Mouse (Mus musculus) megakaryocyte, embryonic 14.5 days (primary cell): Measurements from ENCODE around the gene R3hdm4. TPM values are rescaled to one million over a fixed set of nuclear protein-coding genes. Genes with fewer than 3 reads are reported as not detected.

Experiments
- H3K27me3 ChIP-seq: replicated peaks from 2 replicates; pipeline ENCODE3; 2012; ENCODE audit warnings: inconsistent platforms
- H3K36me3 ChIP-seq: replicated peaks from 2 replicates; pipeline ENCODE3; 2012; ENCODE audit warnings: low read length, inconsistent platforms, mixed read lengths
- H3K4me1 ChIP-seq: 2 replicates; pipeline ENCODE4 v1.6.1; 2012; ENCODE audit warnings: inconsistent platforms
- H3K4me3 ChIP-seq: replicated peaks from 2 replicates; pipeline ENCODE3; 2012; ENCODE audit warnings: moderate library complexity, mild to moderate bottlenecking, inconsistent platforms
- H3K9me3 ChIP-seq: 2 replicates; pipeline ENCODE4 v1.6.1; 2012; ENCODE audit warnings: inconsistent platforms
- FLI1 ChIP-seq: IDR thresholded peaks from 2 replicates; pipeline ENCODE4 v1.6.1; 2012; ENCODE audit warnings: low read length, inconsistent platforms, mixed read lengths
- GATA1 ChIP-seq: IDR thresholded peaks from 3 replicates; pipeline ENCODE4 v1.6.1; 2012; ENCODE audit warnings: mixed read lengths, low read length, inconsistent platforms, borderline replicate concordance
- polyA plus RNA-seq: library from polyadenylated mRNA; stranded (reverse); fragments of >175 nt; gene quantifications from 2 replicates; pipeline ENCODE4 v1.2.3, GENCODE M21; 2012; ENCODE audit warnings: low replicate concordance; ENCODE audit not compliant: insufficient read depth

The R3hdm4 gene
- polyA plus RNA-seq, 1 experiment, result 597 TPM

- H3K4me1 ChIP-seq, result peaks cover 99% of the 10 kb centered on the region
- no peaks in the 10 kb centered on the region for H3K9me3 ChIP-seq
- H3K4me3 ChIP-seq, result no peak overlapping the region
- TF ChIP-seq FLI1, result no peak
- no peak for TF ChIP-seq GATA1
- H3K27me3 ChIP-seq, result no peaks in the 10 kb centered on the region
- peaks cover 98% of the 10 kb centered on the region for H3K36me3 ChIP-seq
These were observed 22.0 kb upstream of the R3hdm4 start for GRCm38 (mm10) chr10:79942988-79943387.

- H3K27me3 ChIP-seq, result no peaks in the 10 kb centered on the region
- H3K9me3 ChIP-seq, result no peaks in the 10 kb centered on the region
- H3K36me3 ChIP-seq, result peaks cover 99% of the 10 kb centered on the region
- peaks cover 99% of the 10 kb centered on the region for H3K4me1 ChIP-seq
- no peak for TF ChIP-seq GATA1
- no peak for TF ChIP-seq FLI1
- peak overlapping the region; percentile 59 for H3K4me3 ChIP-seq
These were observed 19.7 kb upstream of the R3hdm4 start for GRCm38 (mm10) chr10:79940749-79941148.

- Histone ChIP-seq H3K9me3 (no peaks in the 10 kb centered on the region), H3K4me1 (peaks cover 100% of the 10 kb centered on the region), H3K4me3 (peak overlapping the region; percentile 89), H3K27me3 (no peaks in the 10 kb centered on the region), H3K36me3 (peaks cover 99% of the 10 kb centered on the region)
- TF ChIP-seq FLI1 (no peak), GATA1 (no peak)
These were observed 16.9 kb upstream of the R3hdm4 start for GRCm38 (mm10) chr10:79937775-79938526.

DNA sequence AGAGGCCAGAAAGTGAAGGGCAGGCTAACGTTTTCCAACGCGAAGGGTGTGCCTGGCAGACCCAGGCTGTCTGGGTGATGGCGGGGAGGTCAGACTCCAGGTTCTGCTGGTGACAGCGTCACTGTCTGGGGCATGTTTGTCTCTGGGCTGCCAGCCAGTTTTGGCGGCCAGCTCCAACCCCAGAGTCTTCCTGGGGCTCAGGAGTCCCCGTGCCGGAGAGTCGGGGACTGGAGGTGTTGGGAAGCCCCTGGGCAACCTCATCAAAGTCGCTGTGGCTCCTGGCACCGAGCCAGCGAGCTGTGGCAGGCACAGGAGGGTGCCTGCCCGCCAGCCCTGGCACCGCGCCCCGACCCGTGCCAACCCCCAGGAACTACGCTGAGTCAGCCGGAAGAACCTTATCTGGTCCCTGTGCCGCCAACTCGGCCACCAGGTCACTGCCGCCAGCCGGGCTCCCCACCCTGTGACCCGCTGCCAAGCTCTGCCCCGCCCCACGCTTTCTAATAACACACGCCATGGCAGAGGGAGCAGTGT, 16.0 kb upstream of the R3hdm4 start:
- Histone ChIP-seq H3K36me3 (peaks cover 99% of the 10 kb centered on the region), H3K4me3 (peak overlapping the region; percentile 89), H3K9me3 (no peaks in the 10 kb centered on the region), H3K27me3 (no peaks in the 10 kb centered on the region), H3K4me1 (peaks cover 100% of the 10 kb centered on the region)
- no peak for TF ChIP-seq FLI1
- no peak for TF ChIP-seq GATA1

DNA sequence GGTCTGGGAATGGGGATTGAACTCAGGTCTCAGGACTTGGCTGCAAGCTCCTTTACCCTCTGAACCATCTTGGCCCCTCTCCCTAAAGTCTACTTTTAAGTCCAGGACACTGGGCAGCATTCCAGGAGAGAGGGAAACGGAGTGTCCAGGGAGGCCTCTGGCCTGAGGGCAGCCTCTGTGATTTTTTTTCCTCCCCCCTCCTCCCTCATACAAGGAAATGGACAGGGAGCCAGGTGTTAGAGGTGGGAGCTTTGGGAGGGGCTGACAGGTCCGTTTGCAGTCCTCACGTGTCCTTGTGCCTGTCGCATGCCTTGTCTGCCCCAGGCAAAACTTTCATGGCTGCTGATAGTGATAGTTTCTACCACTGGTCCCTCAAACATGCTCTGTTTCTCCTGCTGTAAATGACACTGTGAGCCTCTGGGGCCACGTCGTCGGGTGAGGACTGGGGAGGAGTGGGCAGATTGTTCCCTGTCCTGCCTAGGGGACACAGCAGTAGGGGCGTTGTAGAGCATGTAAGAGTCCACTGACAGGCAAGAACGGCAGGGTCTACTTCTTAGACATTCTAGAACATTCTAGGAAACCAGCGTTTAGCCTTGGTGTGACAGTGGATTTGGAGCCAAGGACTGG, 15.4 kb upstream of the R3hdm4 start:
- TF ChIP-seq FLI1, result no peak
- no peak for TF ChIP-seq GATA1
- H3K27me3 ChIP-seq, result no peaks in the 10 kb centered on the region
- peaks cover 100% of the 10 kb centered on the region for H3K4me1 ChIP-seq
- H3K9me3 ChIP-seq, result no peaks in the 10 kb centered on the region
- H3K4me3 ChIP-seq, result peak overlapping the region; percentile 81
- peaks cover 99% of the 10 kb centered on the region for H3K36me3 ChIP-seq

DNA sequence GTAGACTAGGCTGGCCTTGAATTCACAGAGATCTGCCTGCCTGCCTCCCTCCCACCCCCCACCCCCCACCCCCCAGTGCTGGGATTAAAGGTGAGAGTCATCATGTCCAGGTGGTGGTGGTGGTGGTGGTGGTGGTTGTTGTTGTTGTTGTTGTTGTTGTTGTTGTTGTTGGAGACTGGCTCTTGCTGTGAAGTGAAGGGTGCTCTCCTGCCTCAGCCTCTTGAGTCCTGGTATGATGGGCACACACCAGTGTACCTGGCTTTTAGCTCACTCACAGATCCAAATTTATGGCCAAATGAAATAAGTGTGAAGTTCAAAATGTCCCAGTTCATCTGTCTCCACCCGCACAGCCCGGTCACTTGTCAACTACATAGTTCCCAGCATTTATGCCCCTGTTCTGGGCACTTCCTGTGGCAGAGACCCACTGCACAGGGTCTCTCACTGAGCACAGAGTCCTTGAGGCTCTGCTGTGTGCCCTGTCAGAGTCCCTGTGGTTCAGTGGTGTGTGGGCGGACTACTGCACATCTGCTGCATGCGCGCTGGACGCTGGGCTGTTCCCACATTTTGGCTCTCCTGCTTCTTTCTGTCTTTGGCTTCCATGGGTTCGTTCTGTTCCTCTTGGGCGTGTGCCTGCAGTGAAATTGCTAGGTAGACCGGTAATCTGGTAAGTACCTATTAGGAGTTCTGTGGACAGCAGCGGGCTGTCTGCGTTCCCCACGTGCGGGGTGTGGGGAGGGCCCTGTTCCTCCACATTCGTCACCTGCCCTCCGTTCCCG, 14.0 kb upstream of the R3hdm4 start:
- TF ChIP-seq GATA1 (no peak), FLI1 (no peak)
- Histone ChIP-seq H3K36me3 (peaks cover 99% of the 10 kb centered on the region), H3K4me3 (peak overlapping the region; percentile 18), H3K9me3 (no peaks in the 10 kb centered on the region), H3K27me3 (no peaks in the 10 kb centered on the region), H3K4me1 (peaks cover 100% of the 10 kb centered on the region)

DNA sequence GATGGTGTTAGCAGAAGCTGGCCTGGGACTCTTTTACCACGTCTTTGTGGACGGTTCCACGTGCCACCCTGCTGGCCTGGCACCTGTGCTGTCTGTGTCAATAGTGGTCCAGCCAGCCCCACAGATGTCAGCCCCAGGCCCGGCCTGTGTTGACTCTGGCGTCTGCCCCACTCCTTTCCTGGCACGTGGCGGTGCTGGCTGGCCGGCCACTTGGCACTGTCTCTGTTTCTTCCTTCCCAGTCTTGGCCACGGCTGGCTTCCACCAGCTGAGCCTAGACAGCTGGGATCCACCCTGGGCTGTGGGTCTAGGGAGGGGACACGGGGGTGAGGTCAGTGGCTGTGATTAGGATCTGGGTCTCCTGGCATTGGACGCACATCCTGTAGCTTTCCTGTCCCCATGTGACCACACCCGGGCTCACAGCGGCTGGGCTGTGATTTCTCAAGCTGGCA, 13.3 kb upstream of the R3hdm4 start:
- TF ChIP-seq GATA1 (no peak), FLI1 (no peak)
- Histone ChIP-seq H3K4me1 (peaks cover 100% of the 10 kb centered on the region), H3K36me3 (peaks cover 97% of the 10 kb centered on the region), H3K9me3 (no peaks in the 10 kb centered on the region), H3K27me3 (no peaks in the 10 kb centered on the region), H3K4me3 (peak overlapping the region; percentile 46)

GRCm38 (mm10) chr10:79933861-79934260, 12.9 kb upstream of the R3hdm4 start:
- Histone ChIP-seq H3K4me1 (peaks cover 100% of the 10 kb centered on the region), H3K9me3 (no peaks in the 10 kb centered on the region), H3K36me3 (peaks cover 93% of the 10 kb centered on the region), H3K4me3 (peak overlapping the region; percentile 43), H3K27me3 (no peaks in the 10 kb centered on the region)
- TF ChIP-seq GATA1 (no peak), FLI1 (no peak)

DNA sequence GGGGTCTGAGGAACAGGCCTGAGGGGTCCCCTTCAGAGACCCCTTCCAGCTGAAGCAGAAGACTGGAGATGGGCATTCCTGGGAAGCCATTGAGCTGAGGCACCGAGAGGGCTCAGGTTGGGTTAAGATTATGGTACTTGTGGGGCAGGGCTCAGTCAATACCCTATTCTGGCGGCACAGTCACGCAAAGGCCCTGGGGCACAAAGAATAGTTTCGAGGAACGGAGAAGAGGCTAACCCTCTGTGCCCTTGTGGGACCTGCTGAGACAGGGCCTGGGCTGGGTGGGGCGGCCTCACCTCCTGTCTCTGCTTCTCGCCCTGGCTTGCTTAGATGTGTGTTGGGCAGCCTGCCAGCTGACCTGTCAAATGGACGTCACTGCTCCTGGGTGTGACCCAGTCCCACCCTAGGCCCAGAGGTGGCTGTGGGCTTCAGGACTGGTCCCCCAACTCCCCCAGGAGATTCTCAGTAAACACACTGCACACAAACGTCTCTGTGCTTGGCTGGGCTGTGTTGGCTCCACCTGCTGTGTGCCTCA, 12.2 kb upstream of the R3hdm4 start:
- no peak for TF ChIP-seq GATA1
- TF ChIP-seq FLI1, result no peak
- Histone ChIP-seq H3K9me3 (no peaks in the 10 kb centered on the region), H3K27me3 (no peaks in the 10 kb centered on the region), H3K36me3 (peaks cover 87% of the 10 kb centered on the region), H3K4me3 (peak overlapping the region; percentile 8), H3K4me1 (peaks cover 96% of the 10 kb centered on the region)
